Mouse (Mus musculus) liver, embryonic 14.5 days (tissue): ENCODE data around the gene Shtn1.

ENCODE experiments used
- CTCF ChIP-seq: IDR thresholded peaks from 2 replicates; pipeline ENCODE4 v1.5.1; 2016; ENCODE audit warnings: antibody characterized with exemption, low read depth, control low read depth
- EP300 ChIP-seq: IDR thresholded peaks from 2 replicates; pipeline ENCODE4 v1.6.1; 2016; ENCODE audit warnings: antibody characterized with exemption, low read depth

- TF ChIP-seq CTCF (no peak), EP300 (no peak)
These were observed at the start of gene Shtn1 for GRCm38 (mm10) chr19:59075472-59076101.
